Mouse (Mus musculus) hindbrain, embryonic 16.5 days (tissue): ENCODE measurements around the gene Gm20509. TPM values are rescaled to one million over a fixed set of nuclear protein-coding genes. Genes with fewer than 3 reads are reported as not detected.
"Not testable (repeated sequence)": the region's sequence is repeated elsewhere in the genome, so short reads cannot be mapped to it uniquely, and the experiment has no call there.

Source experiments
- ATAC-seq: fragments of 200-750 bp; cut with Nextera tagmentation; 2 replicates; pipeline ENCODE4 v1.8.0; 2017; ENCODE audit warnings: moderate TSS enrichment, moderate library complexity
- H3K27ac ChIP-seq: fragments of 300-500 bp; sonication (generic); 2 replicates; pipeline ENCODE4 v1.5.1; 2014; ENCODE audit warnings: low read depth, mild to moderate bottlenecking, control low read depth, low read length, moderate library complexity
- H3K27me3 ChIP-seq: fragments of 300-500 bp; sonication (generic); replicated peaks from 2 replicates; pipeline ENCODE4 v1.6.1; 2014; ENCODE audit warnings: low read length; ENCODE audit not compliant: control insufficient read depth, insufficient read depth
- H3K36me3 ChIP-seq: fragments of 300-500 bp; sonication (generic); 2 replicates; pipeline ENCODE4 v1.6.1; 2014; ENCODE audit warnings: mild to moderate bottlenecking, low read length, moderate library complexity, mixed read lengths; ENCODE audit not compliant: control insufficient read depth, insufficient read depth
- H3K4me1 ChIP-seq: fragments of 300-500 bp; sonication (generic); 2 replicates; pipeline ENCODE4 v1.6.1; 2014; ENCODE audit warnings: low read depth, low read length; ENCODE audit not compliant: control insufficient read depth, insufficient read depth
- H3K4me2 ChIP-seq: fragments of 300-500 bp; sonication (generic); 2 replicates; pipeline ENCODE4 v1.6.1; 2014; ENCODE audit warnings: mild to moderate bottlenecking, low read length, control low read depth, moderate library complexity
- H3K4me3 ChIP-seq: fragments of 300-500 bp; sonication (generic); 2 replicates; pipeline ENCODE4 v1.5.1; 2014; ENCODE audit warnings: mild to moderate bottlenecking, low read length, control low read depth, moderate library complexity
- H3K9ac ChIP-seq: fragments of 300-500 bp; sonication (generic); 2 replicates; pipeline ENCODE4 v1.6.1; 2014; ENCODE audit warnings: low read depth, mild to moderate bottlenecking, control low read depth, low read length, moderate library complexity
- H3K9me3 ChIP-seq: fragments of 300-500 bp; sonication (generic); 2 replicates; pipeline ENCODE4 v1.6.1; 2014; ENCODE audit warnings: mild to moderate bottlenecking, low read length, moderate library complexity; ENCODE audit not compliant: control insufficient read depth
- WGBS: fragments of 180-500 bp; shearing (Covaris S2); extraction: QIAGEN DNeasy Blood & Tissue Kit; methylation state at CpG from one replicate; pipeline ENCODE4 v1.1.7; 2014; 5-methylcytosine and 5-hydroxymethylcytosine counted together
- polyA plus RNA-seq: library from polyadenylated mRNA; unstranded; fragments of >200 nt; fragmentation: Nextera tagmentation; extraction: Ambion mirVana; gene quantifications from 2 replicates; pipeline ENCODE4 v1.2.1, GENCODE M21; 2015

Gm20509 gene
- polyA plus RNA-seq, 1 experiment from 2014 or later, result not detected

DNA sequence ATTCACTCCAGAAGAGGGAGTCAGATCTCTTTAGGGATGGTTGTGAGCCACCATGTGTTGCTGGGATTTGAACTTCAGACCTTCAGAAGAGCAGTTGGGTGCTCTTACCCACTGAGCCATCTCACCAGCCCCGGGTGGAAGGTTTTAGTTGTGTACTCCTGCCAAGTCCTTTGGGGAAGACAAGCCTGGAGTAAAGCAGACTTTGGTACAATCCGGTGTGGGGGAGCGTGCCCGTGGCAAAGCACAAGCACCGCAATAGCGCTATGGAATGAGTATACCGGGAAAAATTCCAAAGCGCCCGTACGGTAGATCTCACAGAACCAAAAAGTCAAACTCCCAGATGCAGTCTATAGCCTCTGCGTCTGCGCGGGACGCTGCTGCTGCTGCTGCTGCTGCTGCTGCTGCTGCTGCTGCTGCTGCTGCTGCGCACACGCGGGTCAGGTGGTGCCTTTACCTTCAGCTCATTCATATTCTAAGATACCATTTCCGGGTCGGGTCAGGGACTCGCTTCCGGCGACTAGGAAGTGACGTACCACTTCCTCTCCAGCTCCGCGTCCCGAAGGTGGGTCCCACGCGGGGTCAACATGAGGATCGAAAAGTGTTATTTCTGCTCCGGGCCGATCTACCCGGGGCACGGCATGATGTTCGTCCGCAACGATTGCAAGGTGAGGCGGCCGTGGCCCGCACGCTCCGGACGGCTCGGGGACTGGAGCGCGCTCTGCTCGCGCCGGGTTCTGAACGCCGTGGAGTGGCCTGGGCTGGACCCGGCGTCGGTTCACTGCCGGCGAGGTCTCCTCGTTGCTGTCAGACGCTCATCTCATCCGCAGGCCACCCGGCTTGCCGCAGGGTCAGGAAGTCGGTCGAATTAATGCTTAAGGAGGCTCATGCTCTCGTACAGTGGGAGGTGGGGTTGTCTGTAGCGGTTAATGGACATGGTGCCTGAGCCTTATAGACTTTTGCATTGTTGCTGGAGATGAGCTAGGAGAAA, 10.9 kb downstream of the Gm20509 start, which contains the start of gene Rsl24d1:
Gene Rsl24d1 (plus strand): TSS at position 508 of the 988 bp plus-strand sequence.
- peaks cover 10% of the 10 kb centered on the region for H3K4me1 ChIP-seq
- H3K36me3 ChIP-seq, result peaks cover 16% of the 10 kb centered on the region
- H3K27ac ChIP-seq, result peak within 1 kb of the TSS; percentile 79

GRCm38 (mm10) chr9:73116704-73117103, 14.4 kb downstream of the Gm20509 start:
- H3K9ac ChIP-seq, H3K4me3 ChIP-seq, H3K27me3 ChIP-seq, H3K9me3 ChIP-seq, ATAC-seq, H3K4me2 ChIP-seq, H3K27ac ChIP-seq: not testable (repeated sequence)
- WGBS, result 78% methylated on average over 6 of the region's 6 CpGs
- Histone ChIP-seq H3K4me1 (peaks cover 10% of the 10 kb centered on the region), H3K36me3 (peaks cover 33% of the 10 kb centered on the region)

More for the DNA sequence above, 10.9 kb downstream of the Gm20509 start, which contains the start of gene Rsl24d1:
- ATAC-seq, result peak; percentile 99
- peak within 1 kb of the TSS; percentile 93 for H3K4me2 ChIP-seq
- H3K9ac ChIP-seq, result peak within 1 kb of the TSS; percentile 79
- H3K4me3 ChIP-seq, result peak within 1 kb of the TSS; percentile 91
- WGBS, result under 1% methylated on average over 64 of the region's 64 CpGs
- no peaks in the 10 kb centered on the region; the same call in 1 of the 2 replicates for H3K27me3 ChIP-seq
- H3K9me3 ChIP-seq, result no peaks in the 10 kb centered on the region

DNA sequence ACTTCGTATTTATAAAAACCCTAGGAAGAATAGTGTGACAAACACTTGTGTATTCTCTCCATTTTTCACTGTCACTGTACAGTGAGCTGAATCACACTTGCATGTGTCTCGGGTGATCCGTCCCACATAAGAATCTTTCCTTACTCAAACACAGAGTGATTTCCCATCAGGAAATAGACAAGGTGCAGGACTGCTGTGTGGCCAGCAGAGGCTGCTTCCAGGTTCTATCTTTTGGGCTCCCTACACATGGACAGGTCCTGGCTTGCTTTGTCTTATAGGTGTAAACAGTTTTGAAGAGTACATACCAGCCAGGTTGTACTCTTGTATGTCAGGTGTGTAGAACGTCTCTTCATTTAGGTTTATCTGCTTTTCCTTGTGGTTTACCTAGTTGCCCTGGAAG, 15.7 kb downstream of the Gm20509 start:
- Histone ChIP-seq H3K4me2 (no peak overlapping the region), H3K36me3 (peaks cover 34% of the 10 kb centered on the region), H3K9ac (no peak overlapping the region), H3K27me3 (no peaks in the 10 kb centered on the region), H3K27ac (no peak overlapping the region), H3K9me3 (no peaks in the 10 kb centered on the region), H3K4me1 (peaks cover 10% of the 10 kb centered on the region), H3K4me3 (no peak overlapping the region)
- ATAC-seq, result no peak
- 92% methylated on average over 4 of the region's 4 CpGs for WGBS

DNA sequence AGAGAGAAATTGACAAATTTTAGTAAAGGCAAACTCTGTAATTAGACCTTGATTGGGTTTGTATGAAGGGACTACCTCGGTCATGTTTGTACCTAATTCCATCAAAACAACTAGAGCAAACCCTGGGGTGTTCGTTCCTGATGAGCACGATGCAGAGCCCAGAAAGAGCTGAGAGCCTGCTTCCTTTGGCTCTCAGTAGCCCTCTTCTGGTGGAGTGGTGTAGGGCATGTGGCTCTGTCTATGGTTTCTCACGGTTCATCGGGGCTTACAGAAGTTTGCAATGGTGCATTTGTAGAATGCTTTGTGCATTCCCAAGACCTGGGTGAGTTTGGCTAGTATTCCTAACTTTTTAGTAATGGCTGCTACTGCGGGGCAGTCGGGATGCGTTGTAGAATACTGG, 19.5 kb downstream of the Gm20509 start:
- Histone ChIP-seq H3K27me3 (no peaks in the 10 kb centered on the region), H3K36me3 (peaks cover 49% of the 10 kb centered on the region), H3K27ac (no peak overlapping the region), H3K4me3 (no peak overlapping the region), H3K4me1 (no peaks in the 10 kb centered on the region), H3K4me2 (no peak overlapping the region), H3K9me3 (no peaks in the 10 kb centered on the region), H3K9ac (no peak overlapping the region)
- no peak for ATAC-seq
- WGBS, result 73% methylated on average over 8 of the region's 8 CpGs

GRCm38 (mm10) chr9:73125043-73125570, 22.8 kb downstream of the Gm20509 start:
- no peak overlapping the region for H3K4me3 ChIP-seq
- no peak for ATAC-seq
- no peak overlapping the region for H3K4me2 ChIP-seq
- no peaks in the 10 kb centered on the region for H3K27me3 ChIP-seq
- WGBS, result 93% methylated on average over 8 of the region's 8 CpGs
- H3K9ac ChIP-seq, result no peak overlapping the region
- H3K4me1 ChIP-seq, result no peaks in the 10 kb centered on the region
- no peaks in the 10 kb centered on the region for H3K9me3 ChIP-seq
- peaks cover 50% of the 10 kb centered on the region for H3K36me3 ChIP-seq
- no peak overlapping the region for H3K27ac ChIP-seq

DNA sequence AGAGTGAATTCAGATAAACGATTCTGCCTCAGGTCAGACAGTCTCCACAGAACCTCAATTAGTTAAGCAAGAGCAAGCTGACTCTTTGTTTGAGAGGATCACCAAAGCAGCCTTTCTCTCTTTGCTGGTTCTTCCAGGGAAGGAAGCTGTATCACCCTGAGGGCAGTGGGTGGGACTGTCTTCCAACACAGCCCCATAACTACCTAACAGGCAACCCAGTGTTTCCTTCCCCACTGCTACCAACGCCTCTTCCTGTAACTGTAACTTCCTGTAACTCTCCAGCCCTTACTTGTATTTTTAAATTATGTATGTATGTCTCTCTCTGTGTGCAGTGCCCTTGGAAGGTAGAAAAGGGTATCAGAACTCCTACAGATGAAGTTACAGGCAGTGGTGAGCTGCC, 25.2 kb downstream of the Gm20509 start:
- no peak overlapping the region for H3K4me2 ChIP-seq
- no peak overlapping the region for H3K9ac ChIP-seq
- peaks cover 36% of the 10 kb centered on the region for H3K36me3 ChIP-seq
- H3K27me3 ChIP-seq, result no peaks in the 10 kb centered on the region
- H3K27ac ChIP-seq, result no peak overlapping the region
- H3K9me3 ChIP-seq, result no peaks in the 10 kb centered on the region
- no peaks in the 10 kb centered on the region for H3K4me1 ChIP-seq
- H3K4me3 ChIP-seq, result no peak overlapping the region
- no peak for ATAC-seq
- WGBS, result 91% methylated on average over 2 of the region's 2 CpGs

DNA sequence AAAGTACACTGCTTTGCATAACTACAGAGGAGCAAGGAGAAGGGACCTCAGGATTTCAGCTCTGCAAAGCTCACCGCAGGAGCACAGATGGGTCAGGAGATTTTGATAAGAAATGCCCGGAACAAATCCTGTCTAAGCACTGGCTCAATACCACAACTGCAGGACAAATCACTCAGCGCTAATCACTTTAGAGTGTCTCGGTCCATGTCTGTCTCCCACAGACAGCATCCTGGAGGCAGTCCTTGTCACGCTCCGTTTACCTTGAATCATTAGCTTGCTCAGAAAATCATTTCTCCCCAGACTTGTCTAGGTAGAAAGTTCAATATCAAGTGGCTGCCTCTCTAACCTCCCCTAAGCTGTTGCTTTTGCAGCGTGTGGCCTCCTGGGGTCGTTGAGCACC, 27.6 kb downstream of the Gm20509 start:
- no peak overlapping the region for H3K9ac ChIP-seq
- H3K27ac ChIP-seq, result no peak overlapping the region
- H3K4me2 ChIP-seq, result no peak overlapping the region
- H3K36me3 ChIP-seq, result peaks cover 22% of the 10 kb centered on the region
- ATAC-seq, result no peak
- no peaks in the 10 kb centered on the region for H3K4me1 ChIP-seq
- no peaks in the 10 kb centered on the region for H3K9me3 ChIP-seq
- WGBS, result 75% methylated on average over 8 of the region's 8 CpGs
- no peak overlapping the region for H3K4me3 ChIP-seq
- no peaks in the 10 kb centered on the region for H3K27me3 ChIP-seq

DNA sequence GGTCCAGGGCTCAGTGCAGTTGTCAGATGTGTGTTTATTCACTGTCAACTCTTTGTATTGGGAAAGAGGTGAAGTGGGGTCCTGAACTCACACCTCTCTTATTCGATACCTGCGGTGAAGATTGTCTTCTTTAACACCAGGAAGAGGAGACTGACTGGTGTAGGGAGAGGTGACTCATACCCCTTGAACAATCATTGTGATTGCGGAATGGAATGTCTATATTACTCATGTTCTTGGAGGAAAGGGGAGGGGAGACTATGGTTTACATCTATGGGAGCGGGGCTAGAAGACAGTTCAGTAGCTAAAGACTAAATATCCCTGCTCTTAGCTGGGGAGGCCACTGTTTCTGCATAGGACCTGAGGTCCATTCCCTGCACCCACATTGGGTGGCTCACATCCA, 28.3 kb downstream of the Gm20509 start:
- Histone ChIP-seq H3K27me3 (no peaks in the 10 kb centered on the region), H3K36me3 (peaks cover 16% of the 10 kb centered on the region), H3K9me3 (no peaks in the 10 kb centered on the region), H3K27ac (no peak overlapping the region), H3K4me3 (no peak overlapping the region), H3K4me2 (no peak overlapping the region), H3K9ac (no peak overlapping the region), H3K4me1 (no peaks in the 10 kb centered on the region)
- WGBS, result 95% methylated on average over 4 of the region's 4 CpGs
- ATAC-seq, result no peak

- Histone ChIP-seq H3K4me2 (no peak overlapping the region), H3K9ac (no peak overlapping the region), H3K4me1 (no peaks in the 10 kb centered on the region), H3K27ac (no peak overlapping the region), H3K4me3 (no peak overlapping the region), H3K36me3 (no peaks in the 10 kb centered on the region), H3K27me3 (no peaks in the 10 kb centered on the region), H3K9me3 (no peaks in the 10 kb centered on the region)
- WGBS, result 73% methylated on average over 11 of the region's 11 CpGs
- no peak for ATAC-seq
Measured at GRCm38 (mm10) chr9:73137341-73137886, 35.1 kb downstream of the Gm20509 start.
